Mouse (Mus musculus) lung, postnatal 25 days (tissue): ENCODE measurements at regions not wholly inside any gene's neighbourhood (a gene's known extent, or its start where the extent isn't known, plus 50 kb on each side); places are given as distances from the start of the nearest gene placed in this dataset.
A peak's percentile ranks its signal among the peaks of the same experiment; 100 is the strongest.

Source experiments
- DNase-seq: peaks from one replicate; pipeline ENCODE4 v3.0.0; 2022; ENCODE audit warnings: low spot score

DNA sequence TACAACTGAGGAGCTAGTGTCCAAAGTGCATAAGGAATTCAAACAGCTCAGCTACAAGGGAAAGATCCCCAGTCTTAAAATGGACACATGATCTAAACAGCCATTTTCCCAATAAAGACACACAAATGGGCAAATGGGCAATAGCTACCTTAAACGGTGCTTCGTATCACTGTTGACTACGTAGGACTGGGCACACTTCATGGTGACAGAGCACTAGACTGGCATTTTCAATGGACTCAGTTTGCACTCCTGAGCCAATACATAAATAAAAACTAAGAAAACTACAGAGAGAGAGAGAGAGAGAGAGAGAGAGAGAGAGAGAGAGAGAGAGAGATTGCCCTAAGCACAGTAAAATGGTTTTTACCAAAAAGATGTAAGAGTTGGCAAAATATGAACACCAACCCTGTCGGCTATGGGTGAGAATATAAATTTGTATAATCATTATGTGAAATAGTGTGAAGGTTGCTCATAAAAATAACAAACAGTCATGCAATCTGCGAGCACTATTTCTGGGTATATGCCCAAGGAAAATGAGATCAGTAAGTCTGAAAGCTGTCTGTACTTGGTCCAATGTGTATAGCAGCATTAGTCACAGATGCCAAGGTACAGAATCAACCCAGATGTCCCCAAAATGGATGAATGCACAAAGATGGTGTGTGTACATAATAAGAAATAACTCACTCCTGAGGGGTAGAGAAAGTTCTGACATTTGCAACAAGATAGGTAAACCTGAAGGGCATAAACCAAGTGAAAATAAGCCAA, 312.9 kb upstream of the Clec14a start:
- no peak for DNase-seq

DNA sequence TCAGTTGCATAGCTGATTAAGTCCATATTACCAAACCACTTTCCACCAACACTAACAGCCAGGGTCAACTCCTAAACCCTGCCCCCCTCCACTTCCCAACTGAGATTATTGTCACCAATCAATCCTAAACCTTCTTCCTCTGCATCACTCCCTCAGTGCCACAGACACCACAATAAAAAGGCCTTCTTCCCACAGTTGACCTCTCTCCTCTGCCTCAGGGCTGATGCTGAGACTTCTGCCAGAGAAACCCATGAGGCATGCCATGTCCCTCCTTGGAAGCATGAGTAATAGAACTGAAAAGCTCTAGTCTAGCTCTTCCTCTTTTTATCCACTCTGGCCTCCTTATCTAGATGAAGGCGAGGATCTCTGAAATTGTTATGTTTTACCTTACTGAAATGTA, 300.0 kb upstream of the Clec14a start:
- DNase-seq = no peak

DNA sequence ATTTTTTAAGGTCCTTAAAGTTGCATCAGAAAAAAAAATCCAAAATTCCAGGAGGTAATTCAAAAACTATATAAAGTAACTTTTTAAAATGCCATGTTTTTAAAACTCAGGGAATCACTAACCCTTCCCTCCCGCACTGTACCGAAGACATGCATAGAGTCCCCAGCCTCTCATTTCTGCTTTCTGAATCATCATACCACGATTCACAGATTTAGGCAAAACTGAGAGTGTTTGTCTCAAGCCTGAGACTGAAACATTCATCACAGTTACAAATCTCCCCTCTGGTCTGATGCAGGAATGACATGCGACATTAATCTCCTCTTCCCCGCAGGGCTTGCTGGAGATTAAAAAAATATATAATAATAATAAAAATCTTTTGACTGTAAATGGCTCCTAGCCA, 291.8 kb upstream of the Clec14a start:
- DNase-seq = no peak

DNA sequence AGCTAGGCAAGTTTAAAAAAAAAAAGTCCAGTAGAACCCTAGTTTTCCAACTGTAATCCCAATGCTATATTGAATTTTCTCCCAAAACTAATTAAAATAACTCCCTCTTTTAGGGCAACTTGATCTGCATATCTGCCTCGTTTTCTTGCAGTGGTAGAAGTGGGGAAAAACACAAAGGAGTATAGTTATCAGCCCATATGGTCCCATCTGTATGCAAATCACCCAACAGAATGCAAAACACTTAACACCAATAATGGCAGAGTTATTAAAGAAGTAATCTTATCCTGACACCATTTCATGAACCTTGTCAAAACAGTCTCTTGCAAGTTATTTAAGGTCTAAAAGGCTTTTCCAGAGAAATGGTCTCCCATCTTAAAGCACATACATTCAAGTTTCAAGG, 290.7 kb upstream of the Clec14a start:
- DNase-seq = no peak

GRCm38 (mm10) chr12:58557261-58557660, 288.2 kb upstream of the Clec14a start:
- DNase-seq = no peak

GRCm38 (mm10) chr12:58556741-58557140, 287.7 kb upstream of the Clec14a start:
- no peak for DNase-seq

DNA sequence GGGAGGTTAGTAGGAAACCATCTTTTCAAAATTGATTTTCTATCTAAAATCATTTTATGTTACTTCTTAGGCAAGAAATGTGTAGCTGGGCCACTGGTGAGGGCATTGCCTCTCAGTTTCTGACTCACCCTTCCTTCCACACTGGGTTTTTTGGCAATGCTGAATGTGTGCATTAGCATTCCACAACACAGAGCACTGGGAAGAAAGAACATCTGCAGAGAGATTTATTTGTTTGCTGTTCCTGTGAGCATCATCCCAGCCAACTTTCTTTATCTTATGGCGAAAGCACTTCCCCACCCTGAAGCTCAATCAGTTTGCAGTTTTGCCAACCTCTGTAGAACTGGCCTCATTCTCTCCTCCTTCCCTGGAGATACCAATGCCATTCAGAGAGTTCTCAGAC, 287.0 kb upstream of the Clec14a start:
- peak; percentile 1 for DNase-seq

DNA sequence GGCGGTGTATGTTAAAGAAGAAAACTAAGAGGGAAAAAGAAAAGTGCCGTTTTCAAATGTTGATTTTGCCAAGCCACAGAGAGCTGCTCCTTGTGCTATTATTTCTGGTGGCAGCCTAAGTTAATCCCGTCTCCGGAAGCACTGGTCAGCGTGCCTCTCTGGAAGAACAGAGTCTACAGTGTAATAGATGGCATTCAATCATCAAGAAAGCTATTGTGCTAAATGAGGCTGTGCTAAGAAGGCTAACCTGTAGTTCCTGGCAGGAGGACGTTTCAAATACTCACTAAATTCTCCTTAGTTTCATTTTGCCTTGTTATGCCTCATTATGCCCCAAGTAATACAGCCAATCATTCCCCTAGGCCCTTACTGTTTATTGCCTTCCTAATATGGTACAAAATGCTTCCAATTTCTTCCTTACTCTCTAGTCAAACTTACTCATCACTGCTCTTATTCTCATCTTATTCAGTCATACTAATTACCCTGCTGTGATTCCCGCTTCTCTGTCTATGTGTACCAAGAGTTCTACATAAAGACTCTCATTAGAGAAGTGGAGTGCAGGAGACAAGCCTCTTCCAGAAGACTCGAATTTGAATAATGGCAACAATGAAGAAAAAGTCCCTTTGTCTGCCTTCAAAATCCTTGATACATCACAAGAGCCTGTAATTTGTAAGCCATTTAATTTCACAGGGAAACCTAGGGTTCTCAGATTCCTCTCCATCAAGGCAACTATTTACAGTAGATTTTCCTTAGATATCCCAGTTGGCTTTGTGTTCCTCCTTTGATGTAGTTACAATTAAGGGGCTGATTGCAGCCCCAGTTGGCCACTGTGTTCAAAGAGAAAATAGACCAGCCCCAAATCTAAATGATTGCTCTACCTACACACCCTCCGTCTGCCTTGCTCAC, 282.0 kb upstream of the Clec14a start:
- no peak for DNase-seq

DNA sequence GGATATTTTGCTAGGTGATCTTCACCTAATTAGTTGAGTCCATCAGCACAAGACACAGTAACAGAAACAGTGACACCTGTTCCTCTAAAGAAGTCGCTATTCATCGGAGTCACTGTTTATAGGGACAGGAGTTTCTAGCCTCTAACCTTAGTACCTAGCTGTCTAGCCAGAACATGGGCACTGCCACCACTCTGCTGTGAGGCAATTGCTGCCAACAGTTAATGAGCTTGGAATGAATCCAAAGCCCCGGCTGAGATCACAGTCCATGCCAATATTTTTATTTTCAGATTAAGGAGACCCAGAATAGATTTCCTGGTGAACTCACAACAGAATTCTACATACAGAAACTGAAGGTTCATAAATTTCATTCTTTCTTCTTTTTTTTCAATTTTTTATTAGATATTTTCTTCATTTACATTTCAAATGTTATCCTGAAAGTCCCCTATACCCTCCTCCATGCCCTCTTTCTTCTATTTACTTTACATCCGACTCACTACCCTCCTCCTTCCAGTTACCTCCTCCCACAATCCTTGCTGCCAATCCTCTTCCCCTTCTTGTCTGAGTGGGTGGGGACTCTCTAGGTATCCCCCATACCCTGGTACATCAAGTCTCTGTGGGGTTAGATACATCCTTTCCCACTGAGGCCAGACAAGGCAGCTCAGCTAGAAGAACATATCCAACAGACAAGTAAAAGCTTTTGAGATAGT, 276.9 kb upstream of the Clec14a start:
- peak; percentile 14 for DNase-seq

DNA sequence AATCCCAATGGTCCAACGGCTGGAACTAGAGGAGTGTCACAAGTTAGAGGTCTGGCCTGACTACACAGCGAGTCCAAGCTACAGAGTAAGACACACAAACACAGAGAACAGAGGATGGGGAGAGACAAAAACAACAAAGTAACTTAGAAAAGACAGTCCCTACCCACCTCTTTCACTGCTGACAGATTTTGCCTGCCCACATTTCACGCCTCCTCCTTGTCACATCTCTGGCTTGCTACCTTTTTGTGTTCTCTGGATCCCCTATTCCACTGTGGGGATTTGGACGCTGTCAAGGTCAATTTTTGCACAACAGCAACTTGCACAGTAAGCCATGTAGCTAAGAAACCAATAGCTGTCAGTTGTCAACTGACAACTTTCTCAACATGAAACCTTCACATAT, 275.8 kb upstream of the Clec14a start:
- DNase-seq = no peak

GRCm38 (mm10) chr12:58538305-58538719, 269.2 kb upstream of the Clec14a start:
- no peak for DNase-seq

DNA sequence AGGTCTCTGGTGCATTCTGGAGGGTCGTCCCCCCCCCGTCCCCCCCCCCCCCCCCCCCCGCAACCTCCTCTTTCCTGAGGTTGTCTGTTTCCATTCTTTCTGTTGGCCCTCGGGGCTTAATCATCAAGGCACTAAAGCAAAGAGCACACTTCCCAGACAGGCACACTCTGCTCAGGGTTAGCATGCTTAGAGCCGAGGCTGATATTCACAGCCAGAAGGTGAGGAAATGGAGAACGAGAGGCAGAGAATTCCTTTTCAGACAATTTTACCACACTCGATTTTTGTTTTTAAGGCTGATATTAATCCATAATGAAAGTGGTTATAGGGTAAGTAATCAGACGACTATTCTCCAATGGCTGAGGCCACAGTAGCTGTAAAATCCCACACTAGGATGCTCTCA, 268.7 kb upstream of the Clec14a start:
- no peak for DNase-seq

DNA sequence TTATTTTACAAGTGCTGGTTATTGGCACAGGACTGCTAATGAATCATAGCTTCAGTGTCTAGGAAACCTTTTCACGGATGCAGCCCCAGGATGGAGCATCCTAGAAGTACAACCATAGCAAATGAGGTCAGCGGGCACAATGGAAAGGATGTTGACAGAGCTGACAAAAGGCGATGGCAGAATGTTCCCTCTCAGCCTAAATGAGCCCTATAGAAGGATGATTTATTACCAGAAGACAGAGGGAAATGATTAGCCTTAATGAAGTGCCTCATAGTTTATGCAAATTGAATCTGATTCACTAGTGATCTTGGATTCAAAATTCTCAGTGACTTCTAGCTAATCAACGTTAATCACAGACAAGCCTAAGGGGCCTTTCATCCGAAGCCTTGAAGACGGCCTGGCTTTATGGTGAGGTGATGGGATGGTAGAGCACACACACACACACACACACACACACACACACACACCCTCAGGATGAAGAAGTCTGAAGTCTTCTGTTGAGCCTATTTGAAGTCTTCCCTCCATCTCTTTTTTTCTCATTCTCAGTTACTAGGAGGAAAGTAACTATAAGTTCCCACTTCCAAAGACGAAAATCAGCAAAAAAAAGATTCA, 267.4 kb upstream of the Clec14a start:
- DNase-seq = no peak

DNA sequence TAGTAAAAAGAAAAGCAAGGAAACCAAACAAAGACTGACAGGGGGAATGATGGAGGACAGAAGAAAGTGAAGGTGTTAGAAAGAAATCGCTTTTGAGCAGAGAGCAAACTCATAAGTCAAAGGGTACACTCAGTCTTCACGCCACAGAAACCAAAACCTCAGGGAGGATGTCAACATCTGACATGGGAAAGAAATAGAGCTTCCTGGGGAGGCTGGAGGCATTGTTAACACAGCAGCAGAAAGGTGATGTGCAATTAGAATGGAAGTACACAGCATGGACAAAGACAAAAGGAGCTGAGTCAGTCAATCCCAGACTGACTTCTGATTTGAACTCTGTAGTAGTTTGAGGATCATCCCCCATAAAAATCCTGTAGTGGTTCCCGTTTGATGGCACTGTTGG, 261.2 kb upstream of the Clec14a start:
- no peak for DNase-seq

DNA sequence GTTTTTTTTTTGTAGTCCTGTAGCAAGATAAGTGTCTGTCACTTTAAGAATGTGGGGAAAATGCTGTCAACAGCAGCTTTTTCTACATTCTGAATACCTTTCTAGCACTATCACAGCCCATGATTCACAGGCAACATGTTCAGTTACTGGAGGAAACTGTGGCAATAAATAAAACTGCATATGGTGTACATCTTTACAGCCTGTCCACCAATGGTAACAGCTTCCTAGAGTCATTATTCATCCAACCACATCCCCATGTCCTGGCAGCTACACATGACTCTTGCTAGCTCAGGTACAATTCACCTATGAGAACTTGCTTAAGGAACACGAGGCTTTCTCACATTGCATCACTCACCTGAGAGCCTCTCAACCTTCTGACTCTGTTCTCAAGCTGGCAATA, 247.7 kb upstream of the Clec14a start:
- no peak for DNase-seq

GRCm38 (mm10) chr12:58513951-58514350, 244.9 kb upstream of the Clec14a start:
- DNase-seq = no peak

DNA sequence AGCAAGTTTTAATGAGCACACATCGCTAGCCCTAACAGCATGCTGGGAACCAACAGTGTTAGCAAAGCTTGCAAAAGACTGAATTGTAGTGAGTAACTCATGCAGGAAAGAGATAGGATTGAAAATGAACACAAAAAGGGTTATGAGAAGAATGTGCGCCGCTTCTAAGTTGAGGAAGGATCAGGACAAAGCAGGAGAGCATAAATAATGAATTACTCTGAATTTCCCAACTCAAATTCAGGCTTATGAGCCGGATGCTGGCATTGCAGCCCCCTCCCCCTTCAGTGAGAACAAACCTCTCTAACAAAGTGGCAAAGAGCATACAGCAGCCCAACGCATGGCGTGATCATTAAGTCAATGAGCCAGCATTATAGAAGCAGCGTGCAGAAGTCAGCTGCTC, 243.6 kb upstream of the Clec14a start:
- DNase-seq = no peak

GRCm38 (mm10) chr12:58504283-58504682, 235.2 kb upstream of the Clec14a start:
- no peak for DNase-seq

- DNase-seq = no peak
Measured at GRCm38 (mm10) chr12:58474181-58474580, 205.1 kb upstream of the Clec14a start.

DNA sequence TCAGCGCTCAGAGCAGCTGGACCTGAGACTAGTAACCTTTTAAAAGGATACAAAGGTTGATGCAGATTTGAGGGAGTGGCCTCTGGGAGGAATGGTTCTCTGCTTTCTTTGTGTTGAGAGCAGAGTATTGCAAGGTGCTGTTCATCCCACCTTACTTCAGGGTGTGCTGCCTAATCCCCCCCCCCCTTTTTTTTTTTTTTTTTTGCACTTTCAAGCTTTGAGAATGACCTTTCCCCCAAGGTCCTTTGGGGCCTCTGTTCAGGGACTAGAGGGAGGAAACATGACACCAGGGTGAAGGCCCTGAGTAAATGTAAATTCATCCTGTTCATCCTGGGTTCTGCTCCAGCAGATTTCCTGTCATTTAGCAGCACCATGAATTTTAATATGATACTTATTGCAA, 204.4 kb upstream of the Clec14a start:
- DNase-seq = no peak

GRCm38 (mm10) chr12:58460465-58460864, 191.4 kb upstream of the Clec14a start:
- DNase-seq = no peak

DNA sequence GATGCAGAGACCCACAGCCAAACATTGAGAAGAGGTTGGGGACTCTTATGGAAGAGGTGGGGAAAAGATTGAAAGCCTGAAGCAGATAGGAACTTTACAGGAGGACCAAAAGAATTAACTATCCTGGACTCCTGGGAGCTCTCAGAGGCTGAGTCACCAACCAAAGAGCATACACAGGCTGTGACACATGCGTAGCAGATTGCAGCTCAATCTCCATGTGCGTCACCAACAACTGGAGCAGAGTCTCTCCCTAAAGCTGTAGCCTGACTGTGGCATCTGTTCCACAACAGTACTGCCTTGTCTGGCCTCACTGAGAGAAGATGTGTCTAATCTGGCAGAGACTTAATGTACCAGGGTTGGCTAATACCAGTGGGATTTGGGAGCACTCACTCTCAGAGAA, 185.7 kb upstream of the Clec14a start:
- no peak for DNase-seq
